Mouse (Mus musculus) heart, embryonic 16.5 days (tissue): ENCODE measurements around the gene Plekhj1. TPM values are rescaled to one million over a fixed set of nuclear protein-coding genes. Genes with fewer than 3 reads are reported as not detected.
A peak's percentile ranks its signal among the peaks of the same experiment; 100 is the strongest.
"Not testable (repeated sequence)": the region's sequence is repeated elsewhere in the genome, so short reads cannot be mapped to it uniquely, and the experiment has no call there.

Experiments
- ATAC-seq: fragments of 200-750 bp; cut with Nextera tagmentation; replicated peaks from 2 replicates; pipeline ENCODE4 v1.8.0; 2017; ENCODE audit warnings: moderate number of reproducible peaks; ENCODE audit not compliant: insufficient read depth, low FRiP score; ENCODE audit errors: extremely low read depth
- H3K27ac ChIP-seq: fragments of 300-500 bp; sonication (generic); 2 replicates; pipeline ENCODE4 v1.5.1; 2014; ENCODE audit warnings: mild to moderate bottlenecking, low read length, control low read depth, moderate library complexity
- H3K27me3 ChIP-seq: fragments of 300-500 bp; sonication (generic); 2 replicates; pipeline ENCODE4 v1.6.1; 2014; ENCODE audit warnings: low read length, mixed read lengths; ENCODE audit not compliant: control insufficient read depth, insufficient read depth
- H3K36me3 ChIP-seq: fragments of 300-500 bp; sonication (generic); 2 replicates; pipeline ENCODE4 v1.6.1; 2014; ENCODE audit not compliant: control insufficient read depth, insufficient read depth
- H3K4me1 ChIP-seq: fragments of 300-500 bp; sonication (generic); 2 replicates; pipeline ENCODE4 v1.6.1; 2014; ENCODE audit warnings: low read length, mixed read lengths; ENCODE audit not compliant: control insufficient read depth, insufficient read depth
- H3K4me2 ChIP-seq: fragments of 300-500 bp; sonication (generic); 2 replicates; pipeline ENCODE4 v1.6.1; 2014; ENCODE audit warnings: low read depth, mild to moderate bottlenecking, control low read depth, low read length
- H3K4me3 ChIP-seq: fragments of 300-500 bp; sonication (generic); 2 replicates; pipeline ENCODE4 v1.5.1; 2014; ENCODE audit warnings: mild to moderate bottlenecking, control low read depth, low read length
- H3K9ac ChIP-seq: fragments of 300-500 bp; sonication (generic); 2 replicates; pipeline ENCODE4 v1.6.1; 2014; ENCODE audit warnings: low read length, control low read depth
- H3K9me3 ChIP-seq: fragments of 300-500 bp; sonication (generic); replicated peaks from 2 replicates; pipeline ENCODE4 v1.6.1; 2016; ENCODE audit warnings: low read length; ENCODE audit not compliant: control insufficient read depth
- WGBS: fragments of 180-500 bp; shearing (Covaris S2); extraction: QIAGEN DNeasy Blood & Tissue Kit; methylation state at CpG from one replicate; pipeline ENCODE4 v1.1.7; 2014; 5-methylcytosine and 5-hydroxymethylcytosine counted together
- polyA plus RNA-seq: library from polyadenylated mRNA; unstranded; fragments of >200 nt; fragmentation: Nextera tagmentation; extraction: Ambion mirVana; gene quantifications from 2 replicates; pipeline ENCODE4 v1.2.1, GENCODE M21; 2015

Plekhj1 gene
- polyA plus RNA-seq, 1 experiment from 2014 or later: 79.4 TPM

- Histone ChIP-seq H3K27ac (no peak overlapping the region), H3K9ac (no peak overlapping the region), H3K4me1 (no peaks in the 10 kb centered on the region), H3K4me2 (no peak overlapping the region), H3K36me3 (no peaks in the 10 kb centered on the region), H3K9me3 (no peaks in the 10 kb centered on the region), H3K27me3 (no peaks in the 10 kb centered on the region), H3K4me3 (no peak overlapping the region)
- ATAC-seq: no peak
- WGBS: 48% methylated on average over 3 of the region's 3 CpGs
These were observed 21.0 kb upstream of the Plekhj1 start for GRCm38 (mm10) chr10:80819406-80819805.

DNA sequence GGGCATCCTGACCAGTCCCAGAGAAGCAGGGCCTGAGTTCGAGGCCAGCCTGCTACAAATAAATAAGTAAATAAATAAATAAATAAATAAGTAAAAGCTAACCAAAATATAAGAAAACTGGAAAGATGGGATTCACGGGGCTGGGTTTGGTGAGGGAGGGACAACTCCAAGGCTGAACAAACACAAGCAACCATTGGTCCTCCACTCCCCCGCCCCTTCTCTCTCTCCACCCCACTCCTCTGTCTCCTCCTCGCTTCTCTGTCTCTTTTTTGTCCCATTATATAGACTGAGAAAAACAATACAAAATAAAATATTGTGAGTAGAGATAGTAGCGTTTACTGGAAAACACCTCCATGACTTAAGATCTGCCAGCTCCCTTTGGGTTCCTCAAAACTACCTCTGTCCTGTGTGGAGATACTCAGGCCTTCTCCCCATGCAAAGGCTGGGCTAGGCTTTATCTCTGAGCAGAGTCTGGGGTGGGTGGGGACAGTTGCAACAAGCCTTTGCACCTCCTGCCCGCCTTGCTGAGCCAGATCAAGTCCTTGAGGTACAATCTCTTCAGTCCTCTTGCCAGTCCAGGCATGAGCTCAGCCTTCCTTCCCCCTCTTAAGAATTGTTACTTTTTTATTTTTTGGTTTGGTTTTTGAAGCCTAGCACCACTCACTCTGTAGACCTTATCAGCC is 20.3 kb upstream of the Plekhj1 start:
- Histone ChIP-seq H3K4me2 (no peak overlapping the region), H3K9me3 (no peaks in the 10 kb centered on the region), H3K36me3 (no peaks in the 10 kb centered on the region), H3K27me3 (no peaks in the 10 kb centered on the region), H3K4me3 (no peak overlapping the region), H3K9ac (no peak overlapping the region), H3K4me1 (no peaks in the 10 kb centered on the region), H3K27ac (no peak overlapping the region)
- no peak for ATAC-seq
- whole genome bisulfite sequencing: 53% methylated on average over 6 of the region's 6 CpGs

- not testable (repeated sequence) for H3K9me3 ChIP-seq, H3K4me3 ChIP-seq, H3K4me2 ChIP-seq, H3K36me3 ChIP-seq, H3K9ac ChIP-seq, ATAC-seq, H3K27ac ChIP-seq, H3K4me1 ChIP-seq, H3K27me3 ChIP-seq
- 83% methylated on average over 7 of the region's 7 CpGs for WGBS
These were observed 19.5 kb upstream of the Plekhj1 start for GRCm38 (mm10) chr10:80817955-80818354.

DNA sequence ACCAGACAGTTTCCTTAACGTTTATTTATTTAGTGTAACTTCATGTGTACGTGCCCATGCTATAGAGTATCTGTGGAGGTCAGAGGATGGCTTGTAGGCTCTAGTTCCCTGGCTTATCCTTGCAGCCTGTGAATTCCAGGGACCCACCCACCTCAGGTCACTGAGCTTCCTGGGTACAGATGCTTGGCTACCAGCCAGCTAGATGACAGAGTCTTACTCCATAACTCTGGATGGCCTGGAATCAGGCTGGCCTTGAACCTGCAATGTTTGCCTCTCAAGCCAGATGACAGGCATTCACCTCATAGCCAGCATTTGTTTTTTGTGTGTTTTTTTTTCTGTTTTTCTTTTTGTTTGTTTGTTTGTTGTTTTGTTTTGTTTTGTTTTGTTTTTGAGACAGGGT is 18.7 kb upstream of the Plekhj1 start:
- ATAC-seq: no peak
- Histone ChIP-seq H3K9me3 (no peaks in the 10 kb centered on the region), H3K4me3 (no peak overlapping the region), H3K4me2 (no peak overlapping the region), H3K36me3 (no peaks in the 10 kb centered on the region), H3K4me1 (no peaks in the 10 kb centered on the region; the same call in 1 of the 2 replicates), H3K9ac (no peak overlapping the region), H3K27me3 (peaks cover 2% of the 10 kb centered on the region; the same call in 1 of the 2 replicates), H3K27ac (no peak overlapping the region)
- WGBS: 68% methylated on average over 2 of the region's 2 CpGs

DNA sequence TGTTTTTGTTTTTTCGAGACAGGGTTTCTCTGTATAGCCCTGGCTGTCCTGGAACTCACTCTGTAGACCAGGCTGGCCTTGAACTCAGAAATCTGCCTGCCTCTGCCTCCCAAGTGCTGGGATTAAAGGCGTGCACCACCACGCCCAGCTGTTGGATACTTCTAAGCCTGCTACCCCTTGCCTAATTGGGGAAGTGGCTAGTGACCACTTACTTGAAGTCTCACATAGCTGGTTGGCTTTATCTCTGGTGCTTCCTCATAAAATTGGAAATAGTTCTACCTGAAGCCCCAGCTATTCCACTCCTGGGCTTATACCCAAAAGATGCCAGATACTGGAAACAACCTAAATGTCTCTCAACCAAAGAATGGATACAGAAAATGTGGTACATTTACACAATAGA is 17.9 kb upstream of the Plekhj1 start:
- H3K27ac ChIP-seq, H3K27me3 ChIP-seq, H3K9ac ChIP-seq, H3K9me3 ChIP-seq, H3K4me1 ChIP-seq, H3K4me3 ChIP-seq, H3K36me3 ChIP-seq, H3K4me2 ChIP-seq, ATAC-seq: not testable (repeated sequence)
- 86% methylated on average over 3 of the region's 3 CpGs for WGBS

- ATAC-seq: no peak
- H3K27me3 ChIP-seq: peaks cover 2% of the 10 kb centered on the region; the same call in 1 of the 2 replicates
- peaks cover 7% of the 10 kb centered on the region for H3K4me1 ChIP-seq
- H3K27ac ChIP-seq: no peak overlapping the region
- WGBS: 66% methylated on average over 7 of the region's 7 CpGs
- H3K9me3 ChIP-seq: no peaks in the 10 kb centered on the region
- H3K36me3 ChIP-seq: no peaks in the 10 kb centered on the region
- H3K4me3 ChIP-seq: no peak overlapping the region
- H3K4me2 ChIP-seq: no peak overlapping the region
- H3K9ac ChIP-seq: no peak overlapping the region
These were observed 16.4 kb upstream of the Plekhj1 start for GRCm38 (mm10) chr10:80814800-80815199.

DNA sequence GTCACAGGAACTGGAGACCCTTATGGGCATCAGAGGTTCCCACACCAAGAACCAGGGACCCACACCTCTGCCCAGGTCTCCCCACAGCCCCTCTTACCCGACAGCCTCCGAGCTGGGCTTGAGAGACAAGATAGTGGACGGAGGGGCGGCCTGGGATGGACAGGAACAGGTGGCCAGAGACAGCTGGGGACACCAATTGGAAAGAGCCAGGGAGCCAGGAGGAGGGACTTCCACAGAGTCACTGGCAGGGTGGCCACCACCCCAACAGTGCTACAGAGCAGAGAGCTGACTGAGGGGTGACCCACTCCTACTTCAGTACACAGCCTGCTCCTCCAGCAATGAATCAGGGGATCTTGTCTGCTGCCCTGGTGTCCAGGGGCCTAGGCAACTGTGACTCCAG is 14.9 kb upstream of the Plekhj1 start, which contains the start of gene Jsrp1:
TSS of gene Jsrp1 (minus strand) at position 133 of the 400 bp plus-strand sequence.
- 0 out of 2 replicates have a peak within 1 kb of the TSS, but pooled peaks have one; percentile 16 for H3K9ac ChIP-seq
- no peaks in the 10 kb centered on the region for H3K9me3 ChIP-seq
- WGBS: 61% methylated on average over 4 of the region's 4 CpGs
- H3K36me3 ChIP-seq: no peaks in the 10 kb centered on the region
- ATAC-seq: no peak
- no peak within 1 kb of the TSS for H3K4me2 ChIP-seq
- no peak within 1 kb of the TSS for H3K27ac ChIP-seq
- peaks cover 19% of the 10 kb centered on the region for H3K4me1 ChIP-seq
- no peak within 1 kb of the TSS for H3K4me3 ChIP-seq
- peaks cover 2% of the 10 kb centered on the region; the same call in 1 of the 2 replicates for H3K27me3 ChIP-seq

DNA sequence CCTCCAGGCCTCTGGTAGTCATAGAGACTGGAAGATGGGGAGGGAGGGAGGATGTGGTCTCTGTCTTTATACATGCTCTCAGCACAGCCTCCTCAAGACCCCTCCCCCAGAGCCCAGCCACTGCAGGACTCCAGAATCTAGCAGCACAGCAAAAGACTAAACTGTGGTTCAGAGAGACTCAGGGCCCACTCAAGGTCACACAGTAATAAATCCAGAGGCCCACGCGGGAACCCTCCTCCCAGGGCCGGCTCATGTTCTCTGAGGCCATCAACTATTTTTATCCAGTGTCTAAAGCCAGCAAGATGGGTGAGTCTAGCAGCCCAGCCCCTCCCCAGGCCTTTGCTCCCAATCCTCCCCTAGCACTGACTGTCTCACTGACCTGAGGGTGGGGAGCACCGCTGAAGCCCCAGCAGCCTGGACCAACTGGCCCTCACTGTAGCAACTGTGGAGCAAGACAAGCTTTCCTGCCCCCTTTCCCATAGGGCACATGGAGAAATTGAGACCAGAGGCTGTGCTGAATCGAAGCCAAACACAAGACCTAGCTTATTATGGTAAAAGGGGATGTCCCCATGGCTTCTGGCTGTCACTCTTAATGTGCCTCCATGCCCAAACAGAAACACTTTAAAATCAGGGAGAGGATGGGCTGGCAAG is 14.1 kb upstream of the Plekhj1 start:
- ATAC-seq: no peak
- 31% methylated on average over 5 of the region's 5 CpGs for WGBS
- no peak overlapping the region for H3K27ac ChIP-seq
- H3K4me3 ChIP-seq: no peak overlapping the region
- no peak overlapping the region for H3K4me2 ChIP-seq
- peaks cover 2% of the 10 kb centered on the region; the same call in 1 of the 2 replicates for H3K27me3 ChIP-seq
- peaks cover 26% of the 10 kb centered on the region for H3K4me1 ChIP-seq
- 0 out of 2 replicates have a peak overlapping the region, but pooled peaks have one; percentile 16 for H3K9ac ChIP-seq
- no peaks in the 10 kb centered on the region for H3K9me3 ChIP-seq
- H3K36me3 ChIP-seq: no peaks in the 10 kb centered on the region

GRCm38 (mm10) chr10:80810084-80810483 is 11.7 kb upstream of the Plekhj1 start:
- Histone ChIP-seq H3K4me2 (peak overlapping the region; percentile 57), H3K9ac (peak overlapping the region; percentile 67), H3K4me1 (peaks cover 42% of the 10 kb centered on the region), H3K27ac (peak overlapping the region; percentile 49), H3K36me3 (no peaks in the 10 kb centered on the region; the same call in 1 of the 2 replicates), H3K9me3 (no peaks in the 10 kb centered on the region), H3K27me3 (peaks cover 4% of the 10 kb centered on the region; the same call in 1 of the 2 replicates), H3K4me3 (peak overlapping the region; percentile 36)
- 4% methylated on average over 20 of the region's 20 CpGs for WGBS
- ATAC-seq: 0 out of 2 replicates have a peak, but pooled peaks have one; percentile 10
